Mouse (Mus musculus): ENCODE data around the gene Mnt. TPM values are rescaled to one million over a fixed set of nuclear protein-coding genes. Genes with fewer than 3 reads are reported as not detected.
A peak's percentile ranks its signal among the peaks of the same experiment; 100 is the strongest.

Mnt gene
- polyA plus RNA-seq, 1 experiment from 2014 or later, result 5.1 TPM

GRCm38 (mm10) chr11:74833536-74834358, 3.0 kb downstream of the Mnt start:
- Histone ChIP-seq H3K27me3 (no peaks in the 10 kb centered on the region; the same call in 1 of the 2 replicates), H3K27ac (peak overlapping the region; percentile 68; the same call in 1 of the 2 replicates), H3K36me3 (peaks cover 4% of the 10 kb centered on the region; the same call in 1 of the 2 replicates), H3K4me3 (no peak overlapping the region; the same call in 1 of the 2 replicates), H3K4me1 (peaks cover 63% of the 10 kb centered on the region), H3K9ac (0 out of 2 replicates have a peak overlapping the region, but pooled peaks have one; percentile 14), H3K4me2 (peak overlapping the region; percentile 87; the same call in 1 of the 2 replicates), H3K9me3 (no peaks in the 10 kb centered on the region)
- WGBS, result 81% methylated on average over 8 of the region's 8 CpGs
- no peak for ATAC-seq (ENCODE audit: insufficient number of reproducible peaks, low FRiP score, low TSS enrichment, low read depth)

GRCm38 (mm10) chr11:74834359-74834638, 3.6 kb downstream of the Mnt start:
- peaks cover 63% of the 10 kb centered on the region for H3K4me1 ChIP-seq
- H3K27me3 ChIP-seq, result no peaks in the 10 kb centered on the region
- no peak overlapping the region for H3K4me2 ChIP-seq
- peaks cover 4% of the 10 kb centered on the region; the same call in 1 of the 2 replicates for H3K36me3 ChIP-seq
- H3K27ac ChIP-seq, result peak overlapping the region; percentile 68
- H3K9ac ChIP-seq, result 0 out of 2 replicates have a peak overlapping the region, but pooled peaks have one; percentile 14
- H3K9me3 ChIP-seq, result no peaks in the 10 kb centered on the region
- 75% methylated on average over 1 of the region's 1 CpGs for WGBS
- no peak for ATAC-seq (ENCODE audit: insufficient number of reproducible peaks, low FRiP score, low TSS enrichment, low read depth)
- no peak overlapping the region for H3K4me3 ChIP-seq

- no peak overlapping the region for H3K9ac ChIP-seq
- H3K4me3 ChIP-seq, result no peak overlapping the region
- peaks cover 62% of the 10 kb centered on the region for H3K4me1 ChIP-seq
- no peak overlapping the region for H3K4me2 ChIP-seq
- 50% methylated on average over 5 of the region's 5 CpGs for WGBS
- H3K27me3 ChIP-seq, result no peaks in the 10 kb centered on the region
- no peak for ATAC-seq (ENCODE audit: insufficient number of reproducible peaks, low FRiP score, low TSS enrichment, low read depth)
- H3K9me3 ChIP-seq, result no peaks in the 10 kb centered on the region
- peaks cover 4% of the 10 kb centered on the region; the same call in 1 of the 2 replicates for H3K36me3 ChIP-seq
- H3K27ac ChIP-seq, result peak overlapping the region; percentile 68
Observed at GRCm38 (mm10) chr11:74834650-74835277, 4.0 kb downstream of the Mnt start.

- H3K36me3 ChIP-seq, result peaks cover 6% of the 10 kb centered on the region; the same call in 1 of the 2 replicates
- H3K4me2 ChIP-seq, result no peak overlapping the region
- no peaks in the 10 kb centered on the region for H3K27me3 ChIP-seq
- ATAC-seq (ENCODE audit: insufficient number of reproducible peaks, low FRiP score, low TSS enrichment, low read depth), result no peak
- no peaks in the 10 kb centered on the region for H3K9me3 ChIP-seq
- H3K9ac ChIP-seq, result no peak overlapping the region
- no peak overlapping the region for H3K27ac ChIP-seq
- 83% methylated on average over 6 of the region's 6 CpGs for WGBS
- no peak overlapping the region for H3K4me3 ChIP-seq
- peaks cover 61% of the 10 kb centered on the region for H3K4me1 ChIP-seq
Observed at GRCm38 (mm10) chr11:74835593-74836224, 5.0 kb downstream of the Mnt start.

GRCm38 (mm10) chr11:74836225-74837055, 5.7 kb downstream of the Mnt start:
- no peaks in the 10 kb centered on the region for H3K9me3 ChIP-seq
- peaks cover 61% of the 10 kb centered on the region for H3K4me1 ChIP-seq
- ATAC-seq (ENCODE audit: insufficient number of reproducible peaks, low FRiP score, low TSS enrichment, low read depth), result no peak
- no peak overlapping the region for H3K9ac ChIP-seq
- WGBS, result 90% methylated on average over 22 of the region's 22 CpGs
- no peaks in the 10 kb centered on the region for H3K27me3 ChIP-seq
- no peak overlapping the region for H3K4me3 ChIP-seq
- peaks cover 12% of the 10 kb centered on the region; the same call in 1 of the 2 replicates for H3K36me3 ChIP-seq
- H3K4me2 ChIP-seq, result no peak overlapping the region
- H3K27ac ChIP-seq, result 0 out of 2 replicates have a peak overlapping the region, but pooled peaks have one; percentile 97

GRCm38 (mm10) chr11:74837056-74837693, 6.5 kb downstream of the Mnt start:
- WGBS, result 45% methylated on average over 16 of the region's 16 CpGs

GRCm38 (mm10) chr11:74837694-74838431, 7.1 kb downstream of the Mnt start:
- no peaks in the 10 kb centered on the region for H3K27me3 ChIP-seq
- peaks cover 59% of the 10 kb centered on the region for H3K4me1 ChIP-seq
- no peaks in the 10 kb centered on the region for H3K9me3 ChIP-seq
- H3K4me2 ChIP-seq, result peak overlapping the region; percentile 82
- WGBS, result under 1% methylated on average over 49 of the region's 54 CpGs
- H3K36me3 ChIP-seq, result peaks cover 25% of the 10 kb centered on the region
- peak overlapping the region; percentile 97 for H3K27ac ChIP-seq
- H3K4me3 ChIP-seq, result peak overlapping the region; percentile 56
- peak; percentile 82 for ATAC-seq (ENCODE audit: insufficient number of reproducible peaks, low FRiP score, low TSS enrichment, low read depth)
- H3K9ac ChIP-seq, result peak overlapping the region; percentile 50

More at GRCm38 (mm10) chr11:74837056-74837693, 6.5 kb downstream of the Mnt start:
- H3K4me3 ChIP-seq, result peak overlapping the region; percentile 56
- H3K27me3 ChIP-seq, result no peaks in the 10 kb centered on the region
- H3K36me3 ChIP-seq, result peaks cover 18% of the 10 kb centered on the region
- peak overlapping the region; percentile 82 for H3K4me2 ChIP-seq
- ATAC-seq (ENCODE audit: insufficient number of reproducible peaks, low FRiP score, low TSS enrichment, low read depth), result no peak
- H3K9me3 ChIP-seq, result no peaks in the 10 kb centered on the region
- peaks cover 61% of the 10 kb centered on the region for H3K4me1 ChIP-seq
- H3K27ac ChIP-seq, result peak overlapping the region; percentile 97
- H3K9ac ChIP-seq, result peak overlapping the region; percentile 50; the same call in 1 of the 2 replicates

- H3K4me2 ChIP-seq, result peak overlapping the region; percentile 82
- no peaks in the 10 kb centered on the region for H3K9me3 ChIP-seq
- peak overlapping the region; percentile 97 for H3K27ac ChIP-seq
- H3K9ac ChIP-seq, result peak overlapping the region; percentile 50
- peaks cover 59% of the 10 kb centered on the region for H3K4me1 ChIP-seq
- H3K36me3 ChIP-seq, result peaks cover 30% of the 10 kb centered on the region
- H3K4me3 ChIP-seq, result peak overlapping the region; percentile 56
- H3K27me3 ChIP-seq, result no peaks in the 10 kb centered on the region
- ATAC-seq (ENCODE audit: insufficient number of reproducible peaks, low FRiP score, low TSS enrichment, low read depth), result peak; percentile 72
- 0% methylated on average over 35 of the region's 35 CpGs for WGBS
Observed at GRCm38 (mm10) chr11:74838441-74838840, 7.7 kb downstream of the Mnt start.

- Histone ChIP-seq H3K36me3 (peaks cover 35% of the 10 kb centered on the region), H3K4me1 (peaks cover 58% of the 10 kb centered on the region), H3K9ac (no peak overlapping the region), H3K4me2 (peak overlapping the region; percentile 82), H3K9me3 (no peaks in the 10 kb centered on the region), H3K4me3 (peak overlapping the region; percentile 56), H3K27me3 (no peaks in the 10 kb centered on the region), H3K27ac (peak overlapping the region; percentile 97)
- 32% methylated on average over 6 of the region's 6 CpGs for WGBS
- ATAC-seq (ENCODE audit: insufficient number of reproducible peaks, low FRiP score, low TSS enrichment, low read depth), result no peak
Observed at GRCm38 (mm10) chr11:74838971-74839370, 8.3 kb downstream of the Mnt start.

- H3K27me3 ChIP-seq, result no peaks in the 10 kb centered on the region
- WGBS, result 94% methylated on average over 19 of the region's 19 CpGs
- H3K9me3 ChIP-seq, result no peaks in the 10 kb centered on the region
- H3K27ac ChIP-seq, result no peak overlapping the region
- H3K36me3 ChIP-seq, result peaks cover 47% of the 10 kb centered on the region
- H3K4me2 ChIP-seq, result no peak overlapping the region
- no peak overlapping the region for H3K9ac ChIP-seq
- peaks cover 46% of the 10 kb centered on the region for H3K4me1 ChIP-seq
- ATAC-seq (ENCODE audit: insufficient number of reproducible peaks, low FRiP score, low TSS enrichment, low read depth), result no peak
- H3K4me3 ChIP-seq, result no peak overlapping the region
Observed at GRCm38 (mm10) chr11:74839860-74840715, 9.4 kb downstream of the Mnt start.
